Mouse (Mus musculus): ENCODE results near the gene Arfgap3.

Gene Arfgap3

GRCm38 (mm10) chr15:83303656-83304484 lies 46.2 kb downstream of the Arfgap3 start:
- peak; percentile 16; the same call in 1 of the 2 replicates for TF ChIP-seq GATA4 (IDR thresholded peaks at IDR 0.05; ENCODE audit: insufficient replicate concordance, low read length)

GRCm38 (mm10) chr15:83299916-83300582 lies 50.0 kb downstream of the Arfgap3 start:
- no peak for TF ChIP-seq GATA4 (IDR thresholded peaks at IDR 0.05; ENCODE audit: insufficient replicate concordance, low read length)

GRCm38 (mm10) chr15:83299450-83299849 lies 50.6 kb downstream of the Arfgap3 start:
- no peak for TF ChIP-seq GATA4 (IDR thresholded peaks at IDR 0.05; ENCODE audit: insufficient replicate concordance, low read length)

DNA sequence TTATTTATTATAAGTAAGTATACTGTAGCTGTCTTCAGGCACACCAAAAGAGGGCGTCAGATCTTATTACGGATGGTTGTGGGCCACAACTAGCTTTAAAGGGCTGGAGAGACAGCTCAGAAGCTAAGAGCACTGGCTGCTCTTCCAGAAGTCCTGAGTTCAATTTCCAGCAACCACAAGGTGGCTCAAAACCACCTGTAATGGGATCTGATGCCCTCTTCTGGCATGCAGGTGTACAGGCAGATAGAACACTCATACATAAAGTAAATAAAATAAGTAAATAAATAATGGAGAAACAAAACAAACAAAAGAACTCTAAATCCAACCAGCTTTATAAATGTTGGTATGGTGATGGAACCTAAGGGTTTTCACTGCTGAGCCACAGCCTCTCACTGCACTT lies 51.2 kb downstream of the Arfgap3 start:
- TF ChIP-seq GATA4 (IDR thresholded peaks at IDR 0.05; ENCODE audit: insufficient replicate concordance, low read length), result no peak

DNA sequence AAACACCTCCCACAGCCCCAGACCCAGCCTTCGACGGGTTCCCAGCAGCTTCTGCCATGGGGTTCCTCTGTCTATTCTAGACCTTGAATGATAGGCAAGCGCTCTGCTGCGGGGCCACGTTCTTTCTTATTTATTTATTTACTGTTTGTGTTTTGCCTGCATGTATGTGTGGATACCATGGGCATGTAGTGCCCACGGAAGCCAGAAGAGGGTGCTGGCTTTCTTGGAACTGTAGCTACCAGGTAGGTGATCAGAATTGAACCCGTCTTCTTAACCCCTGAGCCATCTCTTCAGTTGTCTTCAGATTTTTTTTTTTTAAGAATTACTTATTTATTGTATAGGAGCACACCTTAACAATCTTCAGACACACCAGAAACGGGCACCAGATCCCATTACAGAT lies 51.7 kb downstream of the Arfgap3 start:
- no peak for TF ChIP-seq GATA4 (IDR thresholded peaks at IDR 0.05; ENCODE audit: insufficient replicate concordance, low read length)

- TF ChIP-seq GATA4 (IDR thresholded peaks at IDR 0.05; ENCODE audit: insufficient replicate concordance, low read length), result no peak
Measured at GRCm38 (mm10) chr15:83296771-83297311, 53.2 kb downstream of the Arfgap3 start.

GRCm38 (mm10) chr15:83296050-83296449 lies 54.0 kb downstream of the Arfgap3 start:
- TF ChIP-seq GATA4 (IDR thresholded peaks at IDR 0.05; ENCODE audit: insufficient replicate concordance, low read length), result no peak

DNA sequence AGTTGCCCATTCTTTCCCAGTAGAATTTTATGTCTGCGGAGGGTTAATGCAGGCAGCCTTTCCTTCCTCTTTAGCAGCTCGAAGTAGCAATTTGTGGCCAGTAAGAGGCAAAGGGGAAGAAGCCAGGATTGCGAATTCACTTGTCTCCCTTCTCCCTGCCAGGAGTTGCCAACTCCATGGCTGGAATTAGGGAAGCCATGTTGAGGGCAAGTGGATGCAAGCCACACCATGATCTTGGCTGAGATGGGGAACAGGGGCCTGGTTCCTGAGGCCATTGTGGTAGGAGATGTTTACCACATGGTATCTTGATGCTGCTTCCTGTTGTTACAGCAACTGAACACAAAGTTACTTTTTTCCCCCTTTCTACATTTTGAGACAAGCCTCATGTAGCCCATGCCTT lies 55.1 kb downstream of the Arfgap3 start:
- no peak for TF ChIP-seq GATA4 (IDR thresholded peaks at IDR 0.05; ENCODE audit: insufficient replicate concordance, low read length)

DNA sequence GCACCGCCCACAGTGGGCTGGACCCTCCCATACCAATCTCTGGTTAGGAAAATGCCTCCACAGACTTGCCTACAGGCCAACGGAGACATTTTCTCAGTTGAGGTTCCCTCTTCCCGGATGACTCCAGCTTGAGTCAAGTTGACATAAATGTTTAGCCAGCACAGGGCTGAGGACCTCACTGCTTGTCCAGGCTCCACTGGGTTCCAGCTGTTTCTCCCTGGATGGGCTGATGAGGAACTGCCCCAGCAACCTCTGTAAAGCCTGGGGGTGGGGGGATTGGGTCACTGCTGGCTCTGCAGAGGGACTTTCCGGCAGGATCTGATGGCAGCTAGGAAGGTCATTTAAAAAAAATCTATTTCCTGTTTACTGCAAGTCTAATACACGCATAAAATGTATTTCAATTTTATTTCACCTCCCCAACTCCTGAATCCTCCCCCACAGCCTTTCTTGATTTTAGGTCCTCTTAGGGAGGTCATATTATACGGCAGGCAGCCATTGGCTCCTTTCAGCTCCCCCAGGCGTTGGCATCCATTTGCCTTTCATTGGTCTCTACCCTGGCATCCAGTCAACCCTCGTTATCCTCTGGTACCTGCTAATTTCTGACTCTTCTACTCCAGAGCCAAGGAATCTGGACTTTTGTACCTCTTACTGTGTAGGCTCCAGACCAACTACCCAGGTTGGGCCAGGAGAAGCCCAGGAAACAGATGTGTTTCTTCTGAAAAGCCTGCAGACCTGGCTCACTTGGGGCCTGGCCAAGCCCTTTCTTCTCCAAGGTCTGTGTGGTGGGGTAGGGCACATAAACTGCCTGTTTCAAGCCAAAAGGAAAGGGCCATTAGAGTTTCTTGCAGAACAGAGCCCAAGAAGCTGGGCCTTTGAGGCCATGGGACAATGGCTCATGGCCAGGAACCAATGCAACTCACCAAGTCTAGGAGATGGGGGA lies 56.1 kb downstream of the Arfgap3 start:
- TF ChIP-seq GATA4 (IDR thresholded peaks at IDR 0.05; ENCODE audit: insufficient replicate concordance, low read length), result no peak

GRCm38 (mm10) chr15:83293144-83293543 lies 56.9 kb downstream of the Arfgap3 start:
- peak; percentile 46; the same call in 1 of the 2 replicates for TF ChIP-seq GATA4 (IDR thresholded peaks at IDR 0.05; ENCODE audit: insufficient replicate concordance, low read length)

GRCm38 (mm10) chr15:83292261-83293056 lies 57.6 kb downstream of the Arfgap3 start:
- TF ChIP-seq GATA4 (IDR thresholded peaks at IDR 0.05; ENCODE audit: insufficient replicate concordance, low read length), result no peak

GRCm38 (mm10) chr15:83290899-83291298 lies 59.1 kb downstream of the Arfgap3 start:
- no peak for TF ChIP-seq GATA4 (IDR thresholded peaks at IDR 0.05; ENCODE audit: insufficient replicate concordance, low read length)

GRCm38 (mm10) chr15:83284828-83285227 lies 65.2 kb downstream of the Arfgap3 start:
- no peak for TF ChIP-seq GATA4 (IDR thresholded peaks at IDR 0.05; ENCODE audit: insufficient replicate concordance, low read length)

DNA sequence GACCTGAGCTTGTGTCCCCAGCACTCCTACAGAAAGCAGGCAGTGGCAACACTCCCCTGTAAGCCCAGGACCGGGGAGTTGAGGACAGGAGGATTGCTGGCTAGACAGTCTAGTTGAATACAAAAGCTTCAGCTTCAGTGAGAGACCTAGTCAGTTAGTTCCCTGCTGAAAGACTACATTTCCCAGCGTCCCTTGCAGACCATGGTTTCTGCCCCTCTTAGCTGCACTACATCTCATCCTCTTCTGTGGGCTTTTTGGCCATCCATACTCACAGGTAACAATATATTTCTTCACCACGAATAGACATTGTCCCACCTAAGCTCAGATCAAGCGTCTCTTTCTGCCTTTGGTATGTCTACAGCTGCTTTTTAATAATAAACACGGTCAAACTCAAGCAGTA lies 67.7 kb downstream of the Arfgap3 start:
- no peak for TF ChIP-seq GATA4 (IDR thresholded peaks at IDR 0.05; ENCODE audit: insufficient replicate concordance, low read length)

Data from liver, adult (tissue).